Mouse (Mus musculus): Measurements from ENCODE around the gene Irgq. TPM values are rescaled to one million over a fixed set of nuclear protein-coding genes. Genes with fewer than 3 reads are reported as not detected.

Irgq gene
- total and polyA plus RNA-seq, 3 experiments = 5.1 to 10.1 (median 9.9) TPM

DNA sequence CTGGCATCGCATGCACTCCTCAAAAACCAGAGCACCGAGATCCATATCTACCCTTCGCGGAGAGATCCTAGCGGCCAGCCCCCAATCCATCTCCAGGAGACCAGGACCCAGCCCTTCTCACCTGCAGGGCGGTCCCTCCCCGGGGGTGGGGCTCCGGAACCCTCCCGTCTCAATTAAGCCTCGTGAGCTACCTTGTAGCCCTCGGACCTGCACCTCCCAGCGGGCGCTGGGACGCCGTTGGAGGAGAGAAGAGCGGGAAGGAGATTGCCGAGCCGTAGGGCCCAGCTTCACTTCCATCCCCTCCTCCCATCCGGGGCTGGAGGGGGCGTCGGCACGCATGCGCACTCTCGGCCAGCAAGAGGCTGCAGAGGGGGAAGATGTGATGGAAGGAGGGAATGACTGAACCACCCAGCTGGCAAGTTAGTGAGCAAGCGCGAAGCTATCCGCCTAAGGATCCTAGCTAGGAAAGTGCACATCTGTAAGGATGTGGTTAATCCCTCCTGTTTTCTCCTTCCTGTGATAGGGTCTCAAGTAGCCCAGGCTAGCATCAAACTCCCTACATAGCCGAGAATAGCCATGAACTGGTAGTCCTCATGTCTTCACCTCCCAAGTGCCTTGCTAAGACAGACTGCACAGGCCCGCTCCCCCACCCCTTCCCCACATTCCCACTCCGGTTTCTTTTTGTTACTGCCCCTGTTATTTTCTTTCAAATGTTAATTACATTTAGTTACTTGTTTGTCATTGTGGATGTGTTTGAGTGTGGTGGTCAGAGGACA, 57.0 kb downstream of the Irgq start, which contains the start of the genes Ethe1 and Zfp575:
Gene Ethe1, plus strand, starts transcription at position 214 of the 776 bp plus-strand sequence.
Gene Zfp575, minus strand, starts transcription at position 312 of the 776 bp plus-strand sequence.
- in situ Hi-C loops (cut with MboI; ENCODE audit: low pct_ligation_motif_present, low pct_unique_long_range_greater_than_20kb, low sequenced_read_pairs) (no loop called here), dilution Hi-C loops (cut with MboI; ENCODE audit: extremely low pct_ligation_motif_present, extremely low pct_unique_long_range_greater_than_20kb, low sequenced_read_pairs) (no loop called here)
- no peaks in the 10 kb centered on the region for H3K36me3 ChIP-seq (replicated peaks in 1 of 2; ENCODE audit: control insufficient read depth in 1 of 2, insufficient read depth in 1 of 2, low read length in 1 of 2)
- TF ChIP-seq MAX (IDR thresholded peaks at IDR 0.05; ENCODE audit: low read length) (no peak), CHD2 (IDR thresholded peaks at IDR 0.05; ENCODE audit: low read length) (no peak), KAT2A (IDR thresholded peaks at IDR 0.05; ENCODE audit: insufficient replicate concordance, low read length) (no peak), MEF2A (IDR thresholded peaks at IDR 0.05; ENCODE audit: borderline replicate concordance, low read depth, low read length) (no peak), NELFE (IDR thresholded peaks at IDR 0.05; ENCODE audit: low read depth, low read length) (no peak), NRF1 (IDR thresholded peaks at IDR 0.05; ENCODE audit: low read depth, low read length) (no peak), ETS1 (conservative IDR thresholded peaks at IDR 0.05; ENCODE audit: low read depth, low read length) (no peak), UBTF (IDR thresholded peaks at IDR 0.05; ENCODE audit: low read depth, low read length) (no peak), MXI1 (IDR thresholded peaks at IDR 0.05; ENCODE audit: low read depth, low read length) (no peak), MAZ (IDR thresholded peaks at IDR 0.05; ENCODE audit: low read depth, low read length) (no peak), E2F4 (IDR thresholded peaks at IDR 0.05; ENCODE audit: insufficient replicate concordance, low read depth, low read length) (no peak), RCOR1 (conservative IDR thresholded peaks at IDR 0.05; ENCODE audit: low read depth, low read length) (no peak), IRF4 (IDR thresholded peaks at IDR 0.05; ENCODE audit: low read depth, low read length) (no peak), SMC3 (IDR thresholded peaks at IDR 0.05; ENCODE audit: low read depth, low read length) (no peak), TCF12 (IDR thresholded peaks at IDR 0.05; ENCODE audit: low read depth, low read length) (no peak), HCFC1 (IDR thresholded peaks at IDR 0.05; ENCODE audit: low read depth, low read length) (no peak), USF2 (conservative IDR thresholded peaks at IDR 0.05; ENCODE audit: low read depth, low read length) (no peak), POLR2AphosphoS2 (IDR thresholded peaks at IDR 0.05; ENCODE audit: low read depth, low read length) (no peak)
- DNase-seq (ENCODE audit: extremely low read depth) = no peak
- H3K27me3 ChIP-seq (replicated peaks) = no peaks in the 10 kb centered on the region
- no peak within 1 kb of the TSS for H3K4me3 ChIP-seq (replicated peaks in 1 of 3; ENCODE audit: low read depth in 2 of 3, low read length in 2 of 3, poor library complexity in 1 of 3)
- no peaks in the 10 kb centered on the region for H3K79me2 ChIP-seq (replicated peaks; ENCODE audit: control insufficient read depth, extremely low read depth, insufficient read depth, poor library complexity, severe bottlenecking)
- peaks cover 5 to 15% of the 10 kb centered on the region in 2 experiments for H3K4me1 ChIP-seq (ENCODE audit: control insufficient read depth in 1 of 2, insufficient read depth in 2 of 2)
- peaks cover 15% of the 10 kb centered on the region for H3K9me3 ChIP-seq (replicated peaks; ENCODE audit: low read length)
- no peak within 1 kb of the TSS for H3K9ac ChIP-seq (ENCODE audit: insufficient read depth, low read depth)
- H3K27ac ChIP-seq (ENCODE audit: insufficient read depth, low read depth) = no peak within 1 kb of the TSS
- H3K4me2 ChIP-seq (ENCODE audit: insufficient read depth, low read depth, poor library complexity, severe bottlenecking) = no peak within 1 kb of the TSS

Other genes starting within 250 kb of the Irgq start
Only the 20 nearest of the 22 such genes appear.
- gene Zfp61, start 229.5 kb upstream of the Irgq start, total RNA-seq (2012; rRNA removed) = 1.4 and 3.3 TPM in 2 replicates
- 3.2 and 3.8 TPM in 2 replicates for gene Zfp61, start 229.5 kb upstream of the Irgq start, total RNA-seq (2014; rRNA removed)
- gene Zfp61, start 229.5 kb upstream of the Irgq start, polyA plus RNA-seq (2012; ENCODE audit: insufficient read length, low read depth) = 2.0 and 2.3 TPM in 2 replicates
- 6.0 and 6.7 TPM in 2 replicates for gene Zfp94, start 214.0 kb upstream of the Irgq start, total RNA-seq (2012; rRNA removed)
- gene Zfp94, start 214.0 kb upstream of the Irgq start, total RNA-seq (2014; rRNA removed) = 4.5 and 5.8 TPM in 2 replicates
- gene Zfp94, start 214.0 kb upstream of the Irgq start, polyA plus RNA-seq (2012; ENCODE audit: insufficient read length, low read depth) = 3.3 and 4.7 TPM in 2 replicates
- gene Tescl, start 196.8 kb upstream of the Irgq start, total RNA-seq (2012; rRNA removed) = not detected in 2 replicates
- gene Tescl, start 196.8 kb upstream of the Irgq start, total RNA-seq (2014; rRNA removed) = not detected in 2 replicates
- gene Tescl, start 196.8 kb upstream of the Irgq start, polyA plus RNA-seq (2012; ENCODE audit: insufficient read length, low read depth) = not detected in 2 replicates
- gene Lypd5, start 181.5 kb upstream of the Irgq start, total RNA-seq (2012; rRNA removed) = not detected in 2 replicates
- not detected in 2 replicates for gene Lypd5, start 181.5 kb upstream of the Irgq start, total RNA-seq (2014; rRNA removed)
- gene Lypd5, start 181.5 kb upstream of the Irgq start, polyA plus RNA-seq (2012; ENCODE audit: insufficient read length, low read depth) = not detected in 2 replicates
- 7.6 and 10.5 TPM in 2 replicates for gene Kcnn4, start 160.4 kb upstream of the Irgq start, total RNA-seq (2012; rRNA removed)
- 12.9 and 14.3 TPM in 2 replicates for gene Kcnn4, start 160.4 kb upstream of the Irgq start, total RNA-seq (2014; rRNA removed)
- 8.2 and 10.6 TPM in 2 replicates for gene Kcnn4, start 160.4 kb upstream of the Irgq start, polyA plus RNA-seq (2012; ENCODE audit: insufficient read length, low read depth)
- 19.1 and 20.5 TPM in 2 replicates for gene Smg9, start 131.1 kb upstream of the Irgq start, total RNA-seq (2012; rRNA removed)
- 16.9 and 19.9 TPM in 2 replicates for gene Smg9, start 131.1 kb upstream of the Irgq start, total RNA-seq (2014; rRNA removed)
- gene Smg9, start 131.1 kb upstream of the Irgq start, polyA plus RNA-seq (2012; ENCODE audit: insufficient read length, low read depth) = 24.6 and 26.8 TPM in 2 replicates
- not detected in 2 replicates for gene Irgc1, start 78.4 kb upstream of the Irgq start, total RNA-seq (2012; rRNA removed)
- not detected in 2 replicates for gene Irgc1, start 78.4 kb upstream of the Irgq start, total RNA-seq (2014; rRNA removed)
- gene Irgc1, start 78.4 kb upstream of the Irgq start, polyA plus RNA-seq (2012; ENCODE audit: insufficient read length, low read depth) = not detected in 2 replicates
- 0.13 and 0.29 TPM in 2 replicates for gene Plaur, start 68.2 kb upstream of the Irgq start, total RNA-seq (2012; rRNA removed)
- gene Plaur, start 68.2 kb upstream of the Irgq start, total RNA-seq (2014; rRNA removed) = 0.69 and 0.72 TPM in 2 replicates
- gene Plaur, start 68.2 kb upstream of the Irgq start, polyA plus RNA-seq (2012; ENCODE audit: insufficient read length, low read depth) = 0.26 and 0.57 TPM in 2 replicates
- 0.38 and 0.59 TPM in 2 replicates for gene Cadm4, start 48.7 kb upstream of the Irgq start, total RNA-seq (2012; rRNA removed)
- gene Cadm4, start 48.7 kb upstream of the Irgq start, total RNA-seq (2014; rRNA removed) = 0.16 and 0.34 TPM in 2 replicates
- gene Cadm4, start 48.7 kb upstream of the Irgq start, polyA plus RNA-seq (2012; ENCODE audit: insufficient read length, low read depth) = 0.36 and 0.56 TPM in 2 replicates
- 11.1 and 14.1 TPM in 2 replicates for gene Zfp428, start 23.7 kb upstream of the Irgq start, total RNA-seq (2012; rRNA removed)
- 16.0 and 20.4 TPM in 2 replicates for gene Zfp428, start 23.7 kb upstream of the Irgq start, total RNA-seq (2014; rRNA removed)
- gene Zfp428, start 23.7 kb upstream of the Irgq start, polyA plus RNA-seq (2012; ENCODE audit: insufficient read length, low read depth) = 14.3 and 15.1 TPM in 2 replicates
- 0.08 and 0.17 TPM in 2 replicates for gene AC161166.1, start 18.2 kb upstream of the Irgq start, total RNA-seq (2012; rRNA removed)
- gene AC161166.1, start 18.2 kb upstream of the Irgq start, total RNA-seq (2014; rRNA removed) = not detected in 2 replicates
- gene AC161166.1, start 18.2 kb upstream of the Irgq start, polyA plus RNA-seq (2012; ENCODE audit: insufficient read length, low read depth) = 0.26 TPM in 1 of 2 replicates, not detected in the other
- gene Pinlyp, start 15.4 kb downstream of the Irgq start, total RNA-seq (2012; rRNA removed) = 6.1 and 6.4 TPM in 2 replicates
- gene Pinlyp, start 15.4 kb downstream of the Irgq start, total RNA-seq (2014; rRNA removed) = 11.9 and 17.3 TPM in 2 replicates
- gene Pinlyp, start 15.4 kb downstream of the Irgq start, polyA plus RNA-seq (2012; ENCODE audit: insufficient read length, low read depth) = 6.6 and 7.4 TPM in 2 replicates
- gene Xrcc1, start 15.6 kb downstream of the Irgq start, total RNA-seq (2012; rRNA removed) = 128 and 136 TPM in 2 replicates
- gene Xrcc1, start 15.6 kb downstream of the Irgq start, total RNA-seq (2014; rRNA removed) = 81.7 and 86.3 TPM in 2 replicates
- gene Xrcc1, start 15.6 kb downstream of the Irgq start, polyA plus RNA-seq (2012; ENCODE audit: insufficient read length, low read depth) = 148 and 162 TPM in 2 replicates
- 18.6 and 24.1 TPM in 2 replicates for gene Ethe1, start 56.9 kb downstream of the Irgq start, total RNA-seq (2012; rRNA removed)
- 25.0 and 32.0 TPM in 2 replicates for gene Ethe1, start 56.9 kb downstream of the Irgq start, total RNA-seq (2014; rRNA removed)
- 16.5 and 22.8 TPM in 2 replicates for gene Ethe1, start 56.9 kb downstream of the Irgq start, polyA plus RNA-seq (2012; ENCODE audit: insufficient read length, low read depth)
- gene Zfp575, start 57.0 kb downstream of the Irgq start, total RNA-seq (2012; rRNA removed) = 0.46 and 0.81 TPM in 2 replicates
- gene Zfp575, start 57.0 kb downstream of the Irgq start, total RNA-seq (2014; rRNA removed) = 0.09 TPM in 1 of 2 replicates, not detected in the other
- gene Zfp575, start 57.0 kb downstream of the Irgq start, polyA plus RNA-seq (2012; ENCODE audit: insufficient read length, low read depth) = 0.14 and 0.20 TPM in 2 replicates
- gene Phldb3, start 80.1 kb downstream of the Irgq start, total RNA-seq (2012; rRNA removed) = 3.1 and 3.5 TPM in 2 replicates
- 0.89 and 1.1 TPM in 2 replicates for gene Phldb3, start 80.1 kb downstream of the Irgq start, total RNA-seq (2014; rRNA removed)
- gene Phldb3, start 80.1 kb downstream of the Irgq start, polyA plus RNA-seq (2012; ENCODE audit: insufficient read length, low read depth) = 3.5 and 3.6 TPM in 2 replicates
- gene Lypd3, start 105.9 kb downstream of the Irgq start, total RNA-seq (2012; rRNA removed) = not detected in 2 replicates
- gene Lypd3, start 105.9 kb downstream of the Irgq start, total RNA-seq (2014; rRNA removed) = not detected in 2 replicates
- not detected in 2 replicates for gene Lypd3, start 105.9 kb downstream of the Irgq start, polyA plus RNA-seq (2012; ENCODE audit: insufficient read length, low read depth)
- gene Tex101, start 146.0 kb downstream of the Irgq start, total RNA-seq (2012; rRNA removed) = not detected in 2 replicates
- gene Tex101, start 146.0 kb downstream of the Irgq start, total RNA-seq (2014; rRNA removed) = not detected in 2 replicates
- not detected in 2 replicates for gene Tex101, start 146.0 kb downstream of the Irgq start, polyA plus RNA-seq (2012; ENCODE audit: insufficient read length, low read depth)
- gene BC049730, start 178.6 kb downstream of the Irgq start, total RNA-seq (2012; rRNA removed) = not detected in 2 replicates
- gene BC049730, start 178.6 kb downstream of the Irgq start, total RNA-seq (2014; rRNA removed) = not detected in 2 replicates
- not detected in 2 replicates for gene BC049730, start 178.6 kb downstream of the Irgq start, polyA plus RNA-seq (2012; ENCODE audit: insufficient read length, low read depth)
- not detected in 2 replicates for gene Gm4763, start 196.2 kb downstream of the Irgq start, total RNA-seq (2012; rRNA removed)
- gene Gm4763, start 196.2 kb downstream of the Irgq start, total RNA-seq (2014; rRNA removed) = not detected in 2 replicates
- gene Gm4763, start 196.2 kb downstream of the Irgq start, polyA plus RNA-seq (2012; ENCODE audit: insufficient read length, low read depth) = not detected in 2 replicates

All from CH12.LX (cell line).